Mouse (Mus musculus) lung, embryonic 16.5 days (tissue): ENCODE measurements around the gene Gjb4. TPM values are rescaled to one million over a fixed set of nuclear protein-coding genes. Genes with fewer than 3 reads are reported as not detected.

Source experiments
- ATAC-seq: fragments of 200-750 bp; cut with Nextera tagmentation; 2 replicates; pipeline ENCODE4 v1.8.0; 2017; ENCODE audit warnings: low read depth, mild to moderate bottlenecking, moderate library complexity
- H3K27ac ChIP-seq: fragments of 300-500 bp; sonication (generic); 2 replicates; pipeline ENCODE4 v1.5.1; 2014; ENCODE audit warnings: mild to moderate bottlenecking, control low read depth, low read length
- H3K27me3 ChIP-seq: fragments of 300-500 bp; sonication (generic); 2 replicates; pipeline ENCODE4 v1.6.1; 2014; ENCODE audit warnings: low read depth, low read length, mixed read lengths; ENCODE audit not compliant: control insufficient read depth, insufficient read depth
- H3K36me3 ChIP-seq: fragments of 300-500 bp; sonication (generic); 2 replicates; pipeline ENCODE4 v1.6.1; 2014; ENCODE audit warnings: low read length; ENCODE audit not compliant: control insufficient read depth, insufficient read depth
- H3K4me1 ChIP-seq: fragments of 300-500 bp; sonication (generic); replicated peaks from 2 replicates; pipeline ENCODE4 v1.6.1; 2014; ENCODE audit warnings: low read length, mixed read lengths; ENCODE audit not compliant: control insufficient read depth, insufficient read depth
- H3K4me2 ChIP-seq: fragments of 300-500 bp; sonication (generic); 2 replicates; pipeline ENCODE4 v1.6.1; 2014; ENCODE audit warnings: low read depth, low read length, control low read depth
- H3K4me3 ChIP-seq: fragments of 300-500 bp; sonication (generic); 2 replicates; pipeline ENCODE4 v1.5.1; 2014; ENCODE audit warnings: mild to moderate bottlenecking, low read length, control low read depth
- H3K9ac ChIP-seq: fragments of 300-500 bp; sonication (generic); 2 replicates; pipeline ENCODE4 v1.6.1; 2014; ENCODE audit warnings: low read length, control low read depth
- H3K9me3 ChIP-seq: fragments of 300-500 bp; sonication (generic); 2 replicates; pipeline ENCODE4 v1.6.1; 2016; ENCODE audit warnings: low read length; ENCODE audit not compliant: control insufficient read depth
- WGBS: fragments of 180-500 bp; shearing (Covaris S2); extraction: QIAGEN DNeasy Blood & Tissue Kit; methylation state at CpG from one replicate; pipeline ENCODE4 v1.1.7; 2014; 5-methylcytosine and 5-hydroxymethylcytosine counted together
- polyA plus RNA-seq: library from polyadenylated mRNA; unstranded; fragments of >200 nt; fragmentation: Nextera tagmentation; extraction: Ambion mirVana; gene quantifications from 2 replicates; pipeline ENCODE4 v1.2.1, GENCODE M21; 2015

The Gjb4 gene
- polyA plus RNA-seq, 1 experiment from 2014 or later = 0.20 TPM

DNA sequence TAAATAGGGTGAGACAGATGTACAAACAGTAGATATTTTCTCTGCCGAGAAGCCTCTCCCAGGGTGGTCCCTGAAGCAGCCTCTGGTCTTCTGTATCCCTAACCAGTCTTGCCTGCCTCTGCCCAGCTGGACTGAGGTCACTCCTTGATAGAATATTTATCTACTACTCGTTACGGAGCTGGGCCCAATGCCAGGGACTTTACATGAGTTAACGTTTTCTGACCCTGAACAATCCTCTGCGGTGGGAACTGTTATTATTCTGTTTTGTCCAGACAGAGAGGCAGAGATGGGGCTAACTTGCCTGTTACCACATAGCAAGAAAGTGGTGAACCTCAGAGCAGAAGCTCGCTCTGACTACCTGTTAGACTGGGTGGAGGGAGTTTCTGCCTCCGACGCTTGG is 19.6 kb upstream of the Gjb4 start:
- no peak overlapping the region for H3K9ac ChIP-seq
- H3K4me2 ChIP-seq = no peak overlapping the region
- H3K27me3 ChIP-seq = no peaks in the 10 kb centered on the region
- no peaks in the 10 kb centered on the region for H3K4me1 ChIP-seq
- 23% methylated on average over 8 of the region's 8 CpGs for WGBS
- no peak overlapping the region for H3K4me3 ChIP-seq
- no peak for ATAC-seq
- no peak overlapping the region for H3K27ac ChIP-seq
- H3K36me3 ChIP-seq = no peaks in the 10 kb centered on the region
- H3K9me3 ChIP-seq = no peaks in the 10 kb centered on the region

DNA sequence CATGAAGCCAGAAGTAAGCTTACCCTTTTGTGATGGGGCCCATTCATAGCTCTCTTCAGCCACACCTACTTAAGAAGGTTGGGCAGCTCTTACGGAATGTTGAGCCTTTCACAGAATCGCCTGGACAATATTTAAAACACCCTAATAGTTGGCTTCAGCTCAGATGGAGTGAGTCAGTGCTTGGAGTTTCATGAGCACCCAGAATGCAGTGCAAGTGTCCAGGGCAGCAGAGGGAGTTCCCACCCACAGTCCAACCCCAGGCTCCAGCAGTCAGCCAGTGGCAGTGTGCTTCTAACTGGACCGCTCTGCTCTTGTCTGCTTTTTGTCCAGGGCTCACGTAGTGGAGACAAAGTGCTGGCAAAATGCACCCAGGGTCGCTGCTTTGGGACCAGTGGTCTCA is 17.7 kb upstream of the Gjb4 start:
- ATAC-seq = peak; percentile 84
- no peaks in the 10 kb centered on the region for H3K36me3 ChIP-seq
- no peak overlapping the region for H3K4me3 ChIP-seq

DNA sequence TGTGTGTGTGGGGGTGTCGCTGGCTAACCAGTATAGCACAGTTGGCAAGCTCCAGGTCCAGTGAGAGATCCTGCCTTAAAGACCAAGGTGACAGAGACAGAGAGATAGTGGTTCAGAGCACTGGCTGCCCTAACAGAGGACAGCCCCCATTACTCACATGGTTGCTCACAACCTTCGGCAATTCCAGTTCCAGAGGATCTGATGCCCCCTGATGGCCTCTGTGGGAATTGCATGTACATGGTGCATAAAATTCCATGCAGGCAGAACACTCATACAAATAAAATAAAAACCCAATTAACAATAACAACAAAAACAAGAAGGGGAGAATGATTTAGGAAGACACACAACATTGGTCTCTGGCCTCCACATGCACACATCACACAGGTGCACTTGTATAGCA is 16.6 kb upstream of the Gjb4 start:
- Histone ChIP-seq H3K27me3 (no peaks in the 10 kb centered on the region), H3K27ac (no peak overlapping the region), H3K4me2 (no peak overlapping the region), H3K4me3 (no peak overlapping the region), H3K9ac (no peak overlapping the region), H3K9me3 (no peaks in the 10 kb centered on the region), H3K36me3 (no peaks in the 10 kb centered on the region), H3K4me1 (no peaks in the 10 kb centered on the region)
- WGBS = 44% methylated on average over 2 of the region's 2 CpGs
- ATAC-seq = no peak

More for the DNA sequence above, 17.7 kb upstream of the Gjb4 start:
- Histone ChIP-seq H3K4me1 (no peaks in the 10 kb centered on the region), H3K4me2 (no peak overlapping the region), H3K27ac (no peak overlapping the region), H3K27me3 (no peaks in the 10 kb centered on the region), H3K9ac (no peak overlapping the region), H3K9me3 (no peaks in the 10 kb centered on the region)
- 44% methylated on average over 5 of the region's 5 CpGs for WGBS

DNA sequence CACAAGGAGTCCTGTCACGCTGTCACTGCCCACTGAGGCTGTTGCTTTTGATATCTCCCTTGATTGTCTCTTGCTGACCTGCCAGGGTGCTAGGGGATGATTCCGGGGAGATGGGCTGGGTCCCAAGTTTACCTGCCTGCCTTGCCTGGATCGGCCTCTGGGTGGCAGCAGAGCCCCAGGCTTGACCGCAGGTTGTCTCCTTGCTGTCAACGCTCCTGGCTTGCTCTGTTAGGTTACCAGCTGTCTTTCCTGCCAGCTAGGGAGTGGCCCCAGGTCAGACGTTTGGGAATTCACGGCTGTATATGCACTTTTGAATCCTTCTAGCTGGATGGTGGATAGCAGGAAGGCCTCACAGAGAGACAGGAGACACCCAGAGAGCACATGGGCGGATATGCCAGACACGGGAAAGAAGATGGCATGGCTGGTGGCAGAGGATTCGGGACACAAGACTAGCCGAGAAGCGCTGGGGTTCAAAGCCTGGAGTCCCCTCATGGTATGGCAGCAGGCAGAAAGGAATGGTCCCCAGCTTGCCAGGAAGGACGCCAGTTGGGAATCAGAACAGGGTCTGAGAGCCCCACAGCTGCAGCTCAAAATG is 14.6 kb upstream of the Gjb4 start:
- Histone ChIP-seq H3K36me3 (no peaks in the 10 kb centered on the region), H3K4me2 (no peak overlapping the region), H3K4me3 (no peak overlapping the region), H3K9ac (no peak overlapping the region), H3K4me1 (no peaks in the 10 kb centered on the region), H3K9me3 (no peaks in the 10 kb centered on the region), H3K27me3 (no peaks in the 10 kb centered on the region), H3K27ac (no peak overlapping the region)
- 27% methylated on average over 13 of the region's 13 CpGs for WGBS
- ATAC-seq = peak; percentile 18; the same call in 1 of the 2 replicates

DNA sequence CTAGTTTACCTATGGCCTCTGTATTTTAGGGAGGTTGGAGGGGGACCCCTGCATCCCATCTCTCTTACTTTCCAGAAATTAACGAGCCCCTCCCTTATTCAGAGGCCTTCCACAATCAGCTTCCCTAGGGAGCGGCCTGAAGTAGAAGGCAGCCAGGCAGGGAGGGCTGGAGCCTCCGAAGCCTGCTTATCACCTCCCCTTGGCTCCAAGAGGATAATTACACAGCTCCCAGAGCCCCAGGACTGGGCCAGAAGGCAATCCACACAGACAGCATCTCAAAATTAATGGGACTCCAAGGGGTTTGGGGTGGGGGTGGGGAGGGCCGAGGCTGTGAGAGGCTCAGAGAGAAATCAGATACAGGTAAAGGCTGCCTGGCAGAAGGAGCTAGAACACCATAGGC is 12.0 kb upstream of the Gjb4 start:
- Histone ChIP-seq H3K9me3 (no peaks in the 10 kb centered on the region), H3K27me3 (no peaks in the 10 kb centered on the region), H3K4me1 (no peaks in the 10 kb centered on the region), H3K4me2 (no peak overlapping the region), H3K36me3 (no peaks in the 10 kb centered on the region), H3K9ac (no peak overlapping the region), H3K4me3 (no peak overlapping the region), H3K27ac (no peak overlapping the region)
- WGBS = 21% methylated on average over 4 of the region's 4 CpGs
- no peak for ATAC-seq

DNA sequence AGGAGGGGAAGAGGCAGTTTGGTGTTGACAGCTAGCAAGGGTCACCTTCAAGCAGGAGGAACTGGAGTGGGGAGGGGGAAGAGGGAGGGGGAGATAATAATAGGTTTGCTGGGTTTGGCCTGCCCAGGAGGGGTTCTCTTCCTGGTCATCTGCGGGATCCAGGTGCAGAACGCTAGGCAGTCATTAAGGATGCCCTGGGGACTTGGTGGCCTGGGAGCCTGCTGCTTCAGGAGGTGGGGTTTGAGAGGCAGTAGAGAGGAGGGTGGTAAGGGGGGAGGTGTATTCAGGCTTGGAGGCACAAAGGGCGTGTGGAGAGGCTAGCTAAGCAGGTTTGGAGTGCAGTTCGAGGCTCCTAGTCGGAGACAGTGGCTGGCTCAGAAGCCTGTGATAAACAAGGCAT is 11.6 kb upstream of the Gjb4 start:
- Histone ChIP-seq H3K27ac (no peak overlapping the region), H3K4me2 (no peak overlapping the region), H3K9me3 (no peaks in the 10 kb centered on the region), H3K4me1 (no peaks in the 10 kb centered on the region), H3K4me3 (no peak overlapping the region), H3K27me3 (no peaks in the 10 kb centered on the region), H3K36me3 (no peaks in the 10 kb centered on the region), H3K9ac (no peak overlapping the region)
- ATAC-seq = no peak
- WGBS = 34% methylated on average over 5 of the region's 5 CpGs

DNA sequence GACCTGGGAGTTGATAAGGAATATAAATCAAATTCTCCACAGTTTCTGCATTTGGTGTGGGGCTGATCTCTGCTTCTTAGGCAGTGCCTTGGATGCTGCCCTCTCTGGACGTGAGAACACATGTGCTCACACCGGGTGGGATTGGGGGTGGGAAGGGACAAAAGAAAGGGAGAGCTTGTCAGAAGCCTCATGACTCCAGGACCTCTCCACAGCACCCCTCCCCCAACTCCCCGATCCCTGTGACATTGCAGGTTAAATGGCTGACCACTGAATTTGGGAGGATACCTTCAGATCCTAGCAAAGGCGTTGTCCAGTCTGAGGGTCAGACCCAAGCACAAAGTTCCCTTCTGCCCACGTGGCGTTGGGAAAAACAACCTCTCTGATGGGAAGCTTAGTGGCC is 10.6 kb upstream of the Gjb4 start:
- 56% methylated on average over 6 of the region's 6 CpGs for WGBS

DNA sequence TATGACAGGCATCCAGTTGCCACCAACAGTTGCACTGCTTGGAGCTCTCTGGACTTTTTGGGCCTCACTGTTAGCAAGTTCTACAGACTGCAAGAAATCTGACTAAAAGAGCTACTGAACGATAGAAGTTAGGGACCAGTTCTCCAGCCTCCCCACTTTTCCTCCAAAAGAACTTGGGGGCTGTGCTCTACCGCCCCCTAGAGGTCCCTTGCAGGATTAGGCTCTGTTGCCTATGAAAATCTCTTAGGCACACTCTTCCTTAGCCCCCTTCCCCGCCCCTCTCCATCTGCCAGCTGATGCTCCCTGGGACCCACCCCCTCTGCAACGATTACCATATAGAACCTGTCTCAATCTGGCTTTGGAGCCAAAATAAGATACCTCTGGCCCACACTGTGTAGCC is 9.4 kb upstream of the Gjb4 start:
- WGBS = 53% methylated on average over 4 of the region's 4 CpGs
- H3K4me3 ChIP-seq = no peak overlapping the region
- no peak overlapping the region for H3K9ac ChIP-seq
- no peak overlapping the region for H3K27ac ChIP-seq
- H3K27me3 ChIP-seq = no peaks in the 10 kb centered on the region
- no peak overlapping the region for H3K4me2 ChIP-seq
- H3K4me1 ChIP-seq = no peaks in the 10 kb centered on the region
- H3K36me3 ChIP-seq = no peaks in the 10 kb centered on the region
- H3K9me3 ChIP-seq = no peaks in the 10 kb centered on the region
- no peak for ATAC-seq

More for the DNA sequence above, 10.6 kb upstream of the Gjb4 start:
- no peak overlapping the region for H3K27ac ChIP-seq
- no peak overlapping the region for H3K4me3 ChIP-seq
- ATAC-seq = no peak
- H3K9me3 ChIP-seq = no peaks in the 10 kb centered on the region
- H3K27me3 ChIP-seq = no peaks in the 10 kb centered on the region
- no peaks in the 10 kb centered on the region for H3K4me1 ChIP-seq
- H3K4me2 ChIP-seq = no peak overlapping the region
- no peak overlapping the region for H3K9ac ChIP-seq
- H3K36me3 ChIP-seq = no peaks in the 10 kb centered on the region

DNA sequence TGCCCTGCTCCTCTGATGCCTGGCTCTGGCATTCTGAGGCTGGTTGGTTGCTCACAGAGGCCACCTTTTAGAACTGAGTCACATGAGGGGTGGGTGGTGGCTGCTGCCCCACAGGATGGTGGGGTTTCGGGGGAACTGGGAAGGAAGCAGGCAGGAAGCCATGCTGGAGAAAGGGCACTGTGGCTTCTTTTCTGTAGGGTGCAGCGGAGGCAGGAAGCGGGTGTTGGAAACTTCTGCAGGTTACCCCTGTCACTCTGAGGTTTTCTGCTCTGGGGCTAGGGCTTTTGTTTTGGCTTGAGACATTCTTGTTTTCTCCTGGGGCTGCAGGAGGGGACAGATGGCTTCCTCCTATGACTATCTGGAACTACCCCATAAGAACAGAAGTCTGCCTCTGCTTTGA is 8.6 kb upstream of the Gjb4 start:
- Histone ChIP-seq H3K36me3 (no peaks in the 10 kb centered on the region), H3K4me3 (no peak overlapping the region), H3K27ac (no peak overlapping the region), H3K9me3 (no peaks in the 10 kb centered on the region), H3K4me1 (no peaks in the 10 kb centered on the region), H3K9ac (no peak overlapping the region), H3K4me2 (no peak overlapping the region), H3K27me3 (no peaks in the 10 kb centered on the region)
- 82% methylated on average over 3 of the region's 3 CpGs for WGBS
- ATAC-seq = no peak

DNA sequence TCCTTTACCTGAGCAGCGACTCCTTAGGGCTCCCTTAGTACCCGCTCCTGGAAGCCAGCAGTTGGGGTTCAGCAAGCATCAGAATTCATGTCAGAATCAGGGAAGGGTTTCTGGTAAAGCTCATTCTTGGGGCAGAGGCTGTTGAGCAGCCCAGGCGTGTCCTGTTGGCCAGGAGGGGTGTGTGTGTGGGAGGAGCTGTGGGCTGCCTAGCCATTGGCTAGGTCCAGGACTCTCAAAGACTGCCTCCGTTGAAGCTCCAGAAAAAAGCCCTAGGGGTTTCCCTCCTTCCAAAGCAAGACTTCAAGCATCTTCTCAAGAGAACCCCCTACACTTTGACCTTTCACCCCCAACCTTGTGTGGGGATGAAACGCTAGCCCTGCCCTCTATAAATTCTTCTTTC is 4.1 kb upstream of the Gjb4 start, which contains the start of gene Gjb5:
Gjb5 (minus strand) TSS at position 164 of the 400 bp plus-strand sequence.
- H3K27ac ChIP-seq = no peak within 1 kb of the TSS
- no peaks in the 10 kb centered on the region for H3K36me3 ChIP-seq
- H3K4me2 ChIP-seq = no peak within 1 kb of the TSS
- ATAC-seq = peak; percentile 74; the same call in 1 of the 2 replicates
- H3K9me3 ChIP-seq = no peaks in the 10 kb centered on the region
- peaks cover 8% of the 10 kb centered on the region for H3K4me1 ChIP-seq
- H3K9ac ChIP-seq = no peak within 1 kb of the TSS
- H3K4me3 ChIP-seq = no peak within 1 kb of the TSS
- H3K27me3 ChIP-seq = no peaks in the 10 kb centered on the region
- WGBS = 26% methylated on average over 5 of the region's 5 CpGs
